Mouse (Mus musculus) E14TG2a.4 (cell line): ENCODE measurements around the gene Mctp1.

ENCODE experiments used
- CTCF ChIP-seq: conservative IDR thresholded peaks from 2 replicates; pipeline ENCODE4 v1.5.1; 2014; ENCODE audit warnings: low read length
- NANOG ChIP-seq: IDR thresholded peaks from 2 replicates; pipeline ENCODE4 v1.6.1; 2014; ENCODE audit warnings: borderline replicate concordance, low read length, mixed read lengths

DNA sequence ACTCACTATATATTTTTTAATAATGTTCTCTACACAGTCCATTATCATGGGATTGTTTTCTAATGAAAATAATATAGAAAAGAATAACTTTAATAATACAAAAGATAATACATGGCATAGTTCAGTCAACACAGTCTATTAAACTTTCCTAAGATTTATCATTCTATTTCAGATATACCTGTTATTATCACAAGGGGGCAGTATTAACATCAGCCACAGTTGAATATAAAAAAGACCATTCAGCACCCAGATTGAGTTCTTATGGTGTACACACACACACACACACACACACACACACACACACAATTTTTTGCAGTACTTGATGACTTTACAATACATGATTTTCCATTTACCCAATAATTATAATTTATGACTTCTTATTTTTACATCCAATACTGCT, 31.0 kb downstream of the Mctp1 start:
- TF ChIP-seq CTCF (no peak), NANOG (no peak)
